Mouse (Mus musculus): ENCODE measurements around the gene Foxo1. TPM values are rescaled to one million over a fixed set of nuclear protein-coding genes. Genes with fewer than 3 reads are reported as not detected.

Foxo1 gene
- polyA plus RNA-seq, 1 experiment from 2014 or later, result 8.6 TPM

DNA sequence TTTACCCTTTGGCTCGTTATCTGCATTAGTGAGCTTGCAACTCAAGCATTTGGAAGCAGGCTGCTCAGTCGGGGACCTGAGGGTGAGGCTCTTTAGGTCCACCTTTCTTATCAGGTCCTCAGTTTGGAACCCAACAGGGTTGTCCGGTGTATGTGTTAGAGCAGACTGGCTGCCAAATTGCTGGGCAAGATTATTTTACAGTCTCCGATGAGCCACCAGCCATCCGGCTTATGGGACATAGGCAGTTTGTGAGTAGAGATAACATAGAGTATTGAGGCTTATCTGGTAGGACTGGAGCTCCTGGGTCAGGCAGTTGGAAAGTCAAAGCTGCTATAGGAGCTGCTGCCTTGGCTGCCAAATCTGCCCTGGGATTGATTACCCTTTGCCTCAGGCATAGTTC, 27.1 kb upstream of the Foxo1 start:
- no peak for ATAC-seq (replicated peaks; ENCODE audit: low FRiP score, low read depth)
- H3K9me3 ChIP-seq (replicated peaks; ENCODE audit: low read length), result no peaks in the 10 kb centered on the region
- no peak overlapping the region for H3K27ac ChIP-seq
- H3K36me3 ChIP-seq (ENCODE audit: insufficient read depth, low read length), result no peaks in the 10 kb centered on the region
- H3K4me1 ChIP-seq (replicated peaks; ENCODE audit: insufficient read depth, low read length), result no peaks in the 10 kb centered on the region
- TF ChIP-seq CTCF (IDR thresholded peaks at IDR 0.05; ENCODE audit: low read depth), result no peak
- no peaks in the 10 kb centered on the region for H3K27me3 ChIP-seq (ENCODE audit: insufficient read depth, low read length)
- no peak overlapping the region for H3K4me3 ChIP-seq (replicated peaks; ENCODE audit: low read depth, low read length)
- no peak overlapping the region for H3K4me2 ChIP-seq (ENCODE audit: low read length)
- no peak overlapping the region for H3K9ac ChIP-seq (ENCODE audit: low read depth, low read length)
- 79% methylated on average over 5 of the region's 5 CpGs for WGBS
- no peak for DNase-seq (ENCODE audit: low spot score)

DNA sequence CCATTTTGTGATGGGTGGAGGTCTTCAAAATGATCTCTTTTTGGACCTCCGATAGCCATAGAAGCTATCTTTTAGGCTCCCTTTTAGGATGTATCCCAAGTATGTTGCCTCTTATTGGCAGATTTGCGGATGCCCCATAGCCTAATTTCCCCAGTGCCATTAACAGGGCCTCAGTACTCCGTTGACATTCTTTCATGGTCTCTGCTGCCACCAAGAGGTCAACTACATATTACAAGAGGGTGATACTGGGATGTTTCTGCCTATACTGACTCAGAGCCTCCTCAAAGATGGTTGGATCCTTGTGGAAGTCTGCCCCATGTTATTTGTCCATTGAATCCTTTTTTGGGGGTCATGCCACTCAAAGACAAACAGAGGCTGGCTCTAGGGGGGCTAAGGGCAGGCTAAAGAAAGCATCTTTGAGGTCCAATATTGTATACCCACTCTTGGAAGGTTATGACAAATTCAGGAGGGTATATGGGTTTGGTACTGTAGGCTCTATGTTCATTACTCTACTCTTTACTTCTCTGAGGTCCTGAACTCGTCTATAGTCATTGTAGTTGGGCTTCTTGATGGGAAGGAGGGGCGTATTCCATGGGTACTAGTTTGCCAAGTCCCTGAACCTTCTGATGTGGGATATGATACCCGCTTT, 25.6 kb upstream of the Foxo1 start:
- Histone ChIP-seq H3K4me2 (ENCODE audit: low read length) (no peak overlapping the region), H3K9ac (ENCODE audit: low read depth, low read length) (no peak overlapping the region), H3K4me3 (replicated peaks; ENCODE audit: low read depth, low read length) (no peak overlapping the region), H3K4me1 (replicated peaks; ENCODE audit: insufficient read depth, low read length) (no peaks in the 10 kb centered on the region), H3K9me3 (replicated peaks; ENCODE audit: low read length) (no peaks in the 10 kb centered on the region), H3K27ac (no peak overlapping the region), H3K36me3 (ENCODE audit: insufficient read depth, low read length) (no peaks in the 10 kb centered on the region), H3K27me3 (ENCODE audit: insufficient read depth, low read length) (no peaks in the 10 kb centered on the region)
- 46% methylated on average over 6 of the region's 6 CpGs for WGBS
- peak; percentile 92 for TF ChIP-seq CTCF (IDR thresholded peaks at IDR 0.05; ENCODE audit: low read depth)
- ATAC-seq (replicated peaks; ENCODE audit: low FRiP score, low read depth) (no peak), DNase-seq (ENCODE audit: low spot score) (peak; percentile 90)

DNA sequence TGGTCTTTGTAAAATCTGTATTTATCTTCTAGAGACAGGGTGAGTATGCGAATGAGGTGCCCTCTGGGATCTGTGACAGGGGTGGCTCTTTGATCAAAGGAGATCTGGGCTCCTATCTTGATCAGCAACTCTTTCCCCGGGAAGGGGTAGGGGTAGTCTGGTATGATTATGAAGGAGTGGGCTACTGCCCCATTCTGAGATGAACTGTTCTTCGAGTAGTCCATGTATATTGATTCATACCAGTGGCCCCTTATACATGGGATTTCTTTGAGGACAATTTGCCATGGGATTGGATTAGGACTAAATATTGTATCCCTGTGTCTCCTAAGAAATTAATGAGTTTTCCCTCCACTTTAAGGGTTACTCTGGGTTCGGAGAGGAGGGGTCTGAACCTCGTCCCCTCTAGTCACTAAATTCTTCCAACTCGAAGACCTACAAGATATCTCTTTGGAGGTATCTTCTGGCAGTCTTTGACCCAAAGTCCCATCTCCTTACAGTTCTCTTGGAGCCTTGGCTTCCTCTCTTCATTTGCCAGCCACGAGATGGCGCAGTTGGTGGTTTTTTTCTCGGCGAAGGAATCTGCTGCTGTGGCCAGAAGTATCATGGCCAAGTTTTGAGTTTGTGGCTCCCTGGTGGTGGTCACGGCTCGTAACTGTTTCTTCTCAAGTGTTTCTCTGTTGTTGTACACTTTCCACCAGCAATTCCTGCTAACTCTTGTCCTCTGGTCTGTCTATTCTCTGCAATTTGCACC, 24.7 kb upstream of the Foxo1 start:
- H3K4me1 ChIP-seq (replicated peaks; ENCODE audit: insufficient read depth, low read length), result no peaks in the 10 kb centered on the region
- H3K4me2 ChIP-seq (ENCODE audit: low read length), result no peak overlapping the region
- no peak overlapping the region for H3K4me3 ChIP-seq (replicated peaks; ENCODE audit: low read depth, low read length)
- no peaks in the 10 kb centered on the region for H3K9me3 ChIP-seq (replicated peaks; ENCODE audit: low read length)
- H3K36me3 ChIP-seq (ENCODE audit: insufficient read depth, low read length), result no peaks in the 10 kb centered on the region
- no peak overlapping the region for H3K9ac ChIP-seq (ENCODE audit: low read depth, low read length)
- no peak for ATAC-seq (replicated peaks; ENCODE audit: low FRiP score, low read depth)
- WGBS, result 49% methylated on average over 12 of the region's 12 CpGs
- peak; percentile 77 for TF ChIP-seq CTCF (IDR thresholded peaks at IDR 0.05; ENCODE audit: low read depth)
- H3K27me3 ChIP-seq (ENCODE audit: insufficient read depth, low read length), result no peaks in the 10 kb centered on the region
- DNase-seq (ENCODE audit: low spot score), result peak; percentile 64
- no peak overlapping the region for H3K27ac ChIP-seq

- no peak overlapping the region for H3K9ac ChIP-seq (ENCODE audit: low read depth, low read length)
- H3K27ac ChIP-seq, result no peak overlapping the region
- no peaks in the 10 kb centered on the region for H3K4me1 ChIP-seq (replicated peaks; ENCODE audit: insufficient read depth, low read length)
- H3K4me3 ChIP-seq (replicated peaks; ENCODE audit: low read depth, low read length), result no peak overlapping the region
- H3K4me2 ChIP-seq (ENCODE audit: low read length), result no peak overlapping the region
- no peaks in the 10 kb centered on the region for H3K36me3 ChIP-seq (ENCODE audit: insufficient read depth, low read length)
- peak; percentile 59 for TF ChIP-seq CTCF (IDR thresholded peaks at IDR 0.05; ENCODE audit: low read depth)
- 83% methylated on average over 12 of the region's 12 CpGs for WGBS
- H3K9me3 ChIP-seq (replicated peaks; ENCODE audit: low read length), result no peaks in the 10 kb centered on the region
- ATAC-seq (replicated peaks; ENCODE audit: low FRiP score, low read depth) (no peak), DNase-seq (ENCODE audit: low spot score) (no peak)
- H3K27me3 ChIP-seq (ENCODE audit: insufficient read depth, low read length), result no peaks in the 10 kb centered on the region
Observed at GRCm38 (mm10) chr3:52245996-52246830, 21.9 kb upstream of the Foxo1 start.

GRCm38 (mm10) chr3:52251184-52251583, 17.0 kb upstream of the Foxo1 start:
- Histone ChIP-seq H3K4me1 (replicated peaks; ENCODE audit: insufficient read depth, low read length) (no peaks in the 10 kb centered on the region), H3K27me3 (ENCODE audit: insufficient read depth, low read length) (no peaks in the 10 kb centered on the region), H3K4me3 (replicated peaks; ENCODE audit: low read depth, low read length) (no peak overlapping the region), H3K9me3 (replicated peaks; ENCODE audit: low read length) (no peaks in the 10 kb centered on the region), H3K36me3 (ENCODE audit: insufficient read depth, low read length) (no peaks in the 10 kb centered on the region), H3K4me2 (ENCODE audit: low read length) (no peak overlapping the region), H3K27ac (no peak overlapping the region), H3K9ac (ENCODE audit: low read depth, low read length) (no peak overlapping the region)
- no peak for TF ChIP-seq CTCF (IDR thresholded peaks at IDR 0.05; ENCODE audit: low read depth)
- ATAC-seq (replicated peaks; ENCODE audit: low FRiP score, low read depth), result no peak
- no peak for DNase-seq (ENCODE audit: low spot score)
- WGBS, result 40% methylated on average over 1 of the region's 1 CpGs

Measured in kidney, postnatal 0 days (tissue).